ENCODE assay signal across 25 mouse cellular contexts in genomic region chr12:7859533-7859932, GRCm38 (mm10).
DNase-seq lines count a peak whose midpoint lies in the region; ATAC-seq lines count a peak whose summit lies in the region.
"Had no signal": no experiment of that assay in that cellular context is flagged by ENCODE, and none has a peak within 500 bp of the region (broad histone marks: within the 10 kb centered on the region; RNA-seq: fewer than 3 reads in every experiment).

No protein-coding gene starts in this region.

- no peak for DNase-seq in heart, postnatal 4 days
- peak; percentile 68 for DNase-seq in testis, postnatal 14 days (ENCODE audit: low spot score)
- no peak for DNase-seq in adrenal gland, postnatal 10 days
- DNase-seq: cerebellum, adult 2 months; heart, adult 18-20 months; heart, postnatal 14 days; lung, postnatal 4 days; midbrain, embryonic 14.5 days; right cerebral cortex, postnatal 14 days; spleen, adult 18-20 months; thymus, postnatal 14 days had no signal

- H3K4me3 ChIP-seq in heart, embryonic 15.5 days, result peak overlapping the region; percentile 9; the same call in 1 of the 2 replicates
- no peak overlapping the region for H3K4me3 ChIP-seq in forebrain, embryonic 16.5 days (replicated peaks; ENCODE audit: low read length)
- no peak overlapping the region for H3K4me3 ChIP-seq in midbrain, embryonic 16.5 days (ENCODE audit: low read depth, low read length)
- H3K4me3 ChIP-seq: embryonic facial prominence, embryonic 12.5 days; limb, embryonic 13.5 days; lung, embryonic 15.5 days; neural tube, embryonic 15.5 days had no signal

- no peak for ATAC-seq in heart, embryonic 15.5 days (replicated peaks; ENCODE audit: insufficient number of reproducible peaks, insufficient read depth, low FRiP score, low read depth)
- peak; percentile 50; the same call in 1 of the 2 replicates for ATAC-seq in common myeloid progenitor, adult 5-6 weeks (replicated peaks; ENCODE audit: low read depth, poor library complexity, severe bottlenecking)
- ATAC-seq in megakaryocyte, adult 5-6 weeks (ENCODE audit: poor library complexity, severe bottlenecking), result peak; percentile 80
- ATAC-seq in forebrain, embryonic 16.5 days, result no peak
- no peak for ATAC-seq in midbrain, embryonic 16.5 days
- ATAC-seq: hindbrain, embryonic 16.5 days; intestine, embryonic 16.5 days; Patski had no signal

- no peaks in the 10 kb centered on the region for H3K9me3 ChIP-seq in heart, embryonic 15.5 days (replicated peaks)
- H3K9me3 ChIP-seq in forebrain, embryonic 16.5 days (ENCODE audit: control insufficient read depth, low read length), result no peaks in the 10 kb centered on the region
- H3K9me3 ChIP-seq in midbrain, embryonic 16.5 days (replicated peaks; ENCODE audit: control insufficient read depth, low read length, poor library complexity, severe bottlenecking), result peaks cover 4% of the 10 kb centered on the region; the same call in 1 of the 2 replicates
- H3K9me3 ChIP-seq: embryonic facial prominence, embryonic 12.5 days; limb, embryonic 13.5 days; lung, embryonic 15.5 days; neural tube, embryonic 15.5 days had no signal

- H3K9ac ChIP-seq in heart, embryonic 15.5 days, result no peak overlapping the region
- no peak overlapping the region for H3K9ac ChIP-seq in forebrain, embryonic 16.5 days (replicated peaks; ENCODE audit: low read depth, low read length)
- no peak overlapping the region for H3K9ac ChIP-seq in midbrain, embryonic 16.5 days (ENCODE audit: low read depth, low read length)
- H3K9ac ChIP-seq: embryonic facial prominence, embryonic 12.5 days; limb, embryonic 13.5 days; liver, embryonic 14.5 days; lung, embryonic 15.5 days; neural tube, embryonic 15.5 days had no signal

- no peak overlapping the region for H3K27ac ChIP-seq in heart, embryonic 15.5 days
- no peak overlapping the region for H3K27ac ChIP-seq in forebrain, embryonic 16.5 days (ENCODE audit: low read length)
- no peak overlapping the region for H3K27ac ChIP-seq in midbrain, embryonic 16.5 days (ENCODE audit: low read length)
- H3K27ac ChIP-seq: embryonic facial prominence, embryonic 12.5 days; limb, embryonic 13.5 days; liver, embryonic 14.5 days; lung, embryonic 15.5 days; neural tube, embryonic 15.5 days had no signal

- 82% methylated on average over 28 of the region's 28 CpGs for WGBS in heart, embryonic 15.5 days
- 91% methylated on average over 27 of the region's 28 CpGs for WGBS in forebrain, embryonic 16.5 days
- WGBS in midbrain, embryonic 16.5 days, result 90% methylated on average over 28 of the region's 28 CpGs

- peak overlapping the region; percentile 29; the same call in 1 of the 2 replicates for H3K4me2 ChIP-seq in heart, embryonic 15.5 days
- H3K4me2 ChIP-seq in forebrain, embryonic 16.5 days (ENCODE audit: low read length), result no peak overlapping the region
- H3K4me2 ChIP-seq in midbrain, embryonic 16.5 days (ENCODE audit: low read length), result no peak overlapping the region
- H3K4me2 ChIP-seq: embryonic facial prominence, embryonic 12.5 days; limb, embryonic 13.5 days; lung, embryonic 15.5 days; neural tube, embryonic 15.5 days had no signal

- no peaks in the 10 kb centered on the region for H3K36me3 ChIP-seq in heart, embryonic 15.5 days
- no peaks in the 10 kb centered on the region for H3K36me3 ChIP-seq in forebrain, embryonic 16.5 days (ENCODE audit: control insufficient read depth, insufficient read depth)
- no peaks in the 10 kb centered on the region for H3K36me3 ChIP-seq in midbrain, embryonic 16.5 days (ENCODE audit: control insufficient read depth, insufficient read depth, low read length)
- H3K36me3 ChIP-seq: embryonic facial prominence, embryonic 12.5 days; limb, embryonic 13.5 days; lung, embryonic 15.5 days; neural tube, embryonic 15.5 days had no signal

- no peaks in the 10 kb centered on the region for H3K27me3 ChIP-seq in heart, embryonic 15.5 days
- H3K27me3 ChIP-seq in forebrain, embryonic 16.5 days (replicated peaks; ENCODE audit: control insufficient read depth, insufficient read depth, low read length), result no peaks in the 10 kb centered on the region
- H3K27me3 ChIP-seq in midbrain, embryonic 16.5 days (ENCODE audit: control insufficient read depth, insufficient read depth, low read depth, low read length), result no peaks in the 10 kb centered on the region
- H3K27me3 ChIP-seq: CH12.LX; embryonic facial prominence, embryonic 12.5 days; limb, embryonic 13.5 days; lung, embryonic 15.5 days; neural tube, embryonic 15.5 days had no signal

- H3K4me1 ChIP-seq in heart, embryonic 15.5 days (replicated peaks), result no peaks in the 10 kb centered on the region
- H3K4me1 ChIP-seq in forebrain, embryonic 16.5 days (replicated peaks; ENCODE audit: control insufficient read depth, insufficient read depth, low read length), result no peaks in the 10 kb centered on the region
- no peaks in the 10 kb centered on the region for H3K4me1 ChIP-seq in midbrain, embryonic 16.5 days (ENCODE audit: control insufficient read depth, insufficient read depth, low read length)
- H3K4me1 ChIP-seq: embryonic facial prominence, embryonic 12.5 days; limb, embryonic 13.5 days; lung, embryonic 15.5 days; neural tube, embryonic 15.5 days had no signal

Comparison
In these comparisons a context has a peak if more than half of its experiments do, and no peak if none do; other contexts are left out.
1. ATAC-seq: peak in common myeloid progenitor, adult 5-6 weeks (single experiment) and megakaryocyte, adult 5-6 weeks (single experiment); none in heart, embryonic 15.5 days (single experiment), forebrain, embryonic 16.5 days (single experiment) and midbrain, embryonic 16.5 days (single experiment).